Mouse (Mus musculus): ENCODE measurements around the gene Coasy.

Gene Coasy

GRCm38 (mm10) chr11:101131701-101132100, 49.3 kb downstream of the Coasy start:
- no peak for DNase-seq (ENCODE audit: low spot score in 2 of 2)

GRCm38 (mm10) chr11:101133037-101133436, 50.7 kb downstream of the Coasy start:
- no peak for DNase-seq (ENCODE audit: low spot score in 2 of 2)

- DNase-seq (ENCODE audit: low spot score in 2 of 2) = no peak
Observed at GRCm38 (mm10) chr11:101134217-101134865, 52.0 kb downstream of the Coasy start.
